Mouse (Mus musculus) naive thymus-derived CD4-positive, alpha-beta T cell, adult 5 months (primary cell): ENCODE results near the gene Chrna5. TPM values are rescaled to one million over a fixed set of nuclear protein-coding genes. Genes with fewer than 3 reads are reported as not detected.

ENCODE experiments used
- polyA plus RNA-seq: library from polyadenylated mRNA; unstranded; fragments of 100-300 nt; shearing (Covaris generic); gene quantifications from one replicate; pipeline ENCODE4 v1.2.1, GENCODE M21; 2017

Gene Chrna5
- polyA plus RNA-seq: 0.19 TPM

GRCm38 (mm10) chr9:54980674-54981073, at the start of gene Chrna5:
Gene Chrna5, plus strand, starts transcription at chr9:54980880.

DNA sequence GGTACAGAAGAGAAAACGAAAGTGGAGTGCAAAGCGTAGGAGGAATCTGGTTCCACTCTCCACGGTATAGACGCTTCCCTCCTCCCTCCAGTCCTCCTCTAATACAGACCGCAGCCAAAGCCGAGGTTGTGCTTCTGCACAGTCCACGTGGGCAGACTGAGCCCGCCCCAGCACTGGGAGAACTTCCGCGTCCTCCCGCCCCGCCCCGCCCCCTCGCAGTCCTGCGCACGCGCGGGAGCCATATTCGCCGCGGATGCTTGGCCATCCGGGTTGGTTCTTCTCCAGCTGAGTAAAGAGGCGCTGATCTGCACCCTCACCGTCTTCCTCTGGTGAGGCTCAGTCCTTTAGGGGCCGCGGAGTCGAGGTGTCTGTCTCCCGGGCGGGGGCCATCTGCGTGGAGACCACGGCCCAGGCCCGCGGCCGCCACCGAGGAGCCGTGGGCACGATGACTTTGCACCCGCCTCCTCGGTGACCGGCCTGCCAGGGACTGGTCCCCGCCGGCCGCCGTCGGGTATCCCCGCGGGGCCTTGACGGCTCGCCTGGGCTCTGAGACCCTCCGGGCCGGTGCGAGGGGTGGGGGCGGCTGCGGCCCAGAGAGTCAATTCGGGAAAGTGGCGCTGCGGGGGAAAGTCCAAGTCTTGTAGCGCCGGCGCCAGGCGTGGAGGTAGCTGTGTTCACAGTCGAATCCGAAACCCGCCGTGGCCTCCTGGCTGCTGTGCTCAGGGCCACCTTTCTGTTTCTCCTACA, 29.9 kb upstream of the Chrna5 start, which contains the start of the genes Psma4 and AY074887:
Psma4 (plus strand) TSS at position 216 of the 747 bp plus-strand sequence.
AY074887 (minus strand) TSS at position 424 of the 747 bp plus-strand sequence.

DNA sequence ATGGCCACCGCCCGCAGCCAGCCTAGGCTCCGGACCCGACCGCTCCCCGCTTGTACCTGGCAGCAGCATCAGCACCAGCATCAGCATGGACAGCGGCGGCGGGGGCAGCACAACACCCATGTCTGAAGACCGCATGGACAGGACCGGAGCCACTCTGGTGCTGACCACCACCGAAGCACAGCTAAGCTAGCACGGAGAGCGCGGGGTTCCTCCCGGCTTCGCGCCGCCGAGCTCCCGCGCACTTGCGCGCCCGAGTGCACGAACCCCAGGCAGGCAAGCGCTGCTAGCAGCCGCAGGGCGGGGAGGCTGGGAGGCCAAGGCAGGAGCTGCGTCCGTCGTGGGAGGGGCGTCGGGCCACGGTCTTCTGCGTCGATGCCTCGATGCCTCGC, 45.6 kb downstream of the Chrna5 start, which contains the start of gene Chrna3:
Chrna3 (minus strand) TSS at position 288 of the 389 bp plus-strand sequence.

DNA sequence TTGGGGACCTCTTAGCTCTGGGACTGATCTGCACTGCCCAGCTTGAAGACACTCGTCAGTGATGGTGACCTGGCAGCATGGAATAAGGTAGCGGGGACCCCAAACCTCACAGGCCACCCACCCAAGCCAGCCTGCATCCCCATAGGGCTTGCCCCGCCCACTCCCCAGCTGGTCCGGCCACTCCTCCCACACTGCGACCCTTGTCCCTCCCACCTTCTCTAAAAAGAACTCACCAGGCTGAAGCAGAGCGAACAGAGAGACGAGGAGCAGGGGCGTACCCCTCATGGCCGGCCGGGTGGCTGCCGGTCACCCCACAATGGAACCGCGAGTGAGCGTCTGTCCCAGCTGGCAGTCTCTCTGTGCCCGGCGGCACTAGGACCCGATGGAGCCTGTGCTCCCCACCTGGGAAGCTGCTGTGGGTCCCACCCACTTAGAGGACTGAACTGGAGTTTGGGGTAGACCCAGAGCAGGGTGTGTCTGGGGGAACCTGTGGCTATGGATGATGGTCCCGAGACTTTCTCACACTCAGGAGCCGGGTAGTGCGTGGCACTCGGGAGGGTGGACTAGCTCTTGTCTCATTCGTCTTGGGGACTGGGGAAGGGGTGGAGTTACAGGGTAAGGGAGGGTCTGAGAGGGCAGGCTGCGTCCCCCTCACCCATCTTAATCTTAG, 67.7 kb downstream of the Chrna5 start, which contains the start of gene Chrnb4:
Chrnb4 (minus strand) TSS at position 569 of the 670 bp plus-strand sequence.

Other genes starting within 250 kb of the Chrna5 start
- 56.8 TPM for gene Wdr61, start 246.4 kb upstream of the Chrna5 start, polyA plus RNA-seq
- gene Crabp1, start 216.1 kb upstream of the Chrna5 start, polyA plus RNA-seq: not detected
- gene Ireb2, start 117.1 kb upstream of the Chrna5 start, polyA plus RNA-seq: 20.6 TPM
- 0.61 TPM for gene Hykk, start 63.6 kb upstream of the Chrna5 start, polyA plus RNA-seq
- gene Psma4, start 30.1 kb upstream of the Chrna5 start, polyA plus RNA-seq: 118 TPM
- 0.97 TPM for gene AY074887, start 29.9 kb upstream of the Chrna5 start, polyA plus RNA-seq
- not detected for gene Chrna3, start 45.7 kb downstream of the Chrna5 start, polyA plus RNA-seq
- not detected for gene Chrnb4, start 67.9 kb downstream of the Chrna5 start, polyA plus RNA-seq
- 52.2 TPM for gene Ube2q2, start 168.0 kb downstream of the Chrna5 start, polyA plus RNA-seq
- 22.6 TPM for gene Fbxo22, start 228.0 kb downstream of the Chrna5 start, polyA plus RNA-seq